Mouse (Mus musculus) intestine, postnatal 0 days (tissue): ENCODE data around the gene Pik3cb. TPM values are rescaled to one million over a fixed set of nuclear protein-coding genes. Genes with fewer than 3 reads are reported as not detected.

Experiments used
- ATAC-seq: fragments of 200-750 bp; cut with Nextera tagmentation; 2 replicates; pipeline ENCODE4 v1.8.0; 2017; ENCODE audit warnings: mild to moderate bottlenecking, moderate TSS enrichment, moderate library complexity
- H3K27ac ChIP-seq: fragments of 300-500 bp; sonication (generic); 2 replicates; pipeline ENCODE4 v1.5.1; 2014; ENCODE audit warnings: mild to moderate bottlenecking, low read depth, low read length, moderate library complexity
- H3K27me3 ChIP-seq: fragments of 300-500 bp; sonication (generic); replicated peaks from 2 replicates; pipeline ENCODE4 v1.6.1; 2014; ENCODE audit warnings: low read length, mixed read lengths; ENCODE audit not compliant: control insufficient read depth, insufficient read depth
- H3K36me3 ChIP-seq: fragments of 300-500 bp; sonication (generic); 2 replicates; pipeline ENCODE4 v1.6.1; 2014; ENCODE audit warnings: mild to moderate bottlenecking, moderate library complexity; ENCODE audit not compliant: control insufficient read depth, insufficient read depth
- H3K4me1 ChIP-seq: fragments of 300-500 bp; sonication (generic); replicated peaks from 2 replicates; pipeline ENCODE4 v1.6.1; 2014; ENCODE audit warnings: antibody characterized with exemption, low read length, mixed read lengths; ENCODE audit not compliant: control insufficient read depth, insufficient read depth
- H3K4me2 ChIP-seq: fragments of 300-500 bp; sonication (generic); replicated peaks from 2 replicates; pipeline ENCODE4 v1.6.1; 2014; ENCODE audit warnings: low read depth, mild to moderate bottlenecking, moderate library complexity
- H3K4me3 ChIP-seq: fragments of 300-500 bp; sonication (generic); 2 replicates; pipeline ENCODE4 v1.5.1; 2014; ENCODE audit warnings: low read depth, low read length
- H3K9ac ChIP-seq: fragments of 300-500 bp; sonication (generic); 2 replicates; pipeline ENCODE4 v1.6.1; 2014; ENCODE audit warnings: mild to moderate bottlenecking, low read depth, low read length
- H3K9me3 ChIP-seq: fragments of 300-500 bp; sonication (generic); 2 replicates; pipeline ENCODE4 v1.6.1; 2016; ENCODE audit warnings: mixed run types; ENCODE audit not compliant: control insufficient read depth
- CTCF ChIP-seq: sonication (generic); IDR thresholded peaks from 2 replicates; pipeline ENCODE4 v1.5.1; 2016; ENCODE audit warnings: low read depth, mild to moderate bottlenecking, control low read depth, antibody characterized with exemption, moderate library complexity
- WGBS: fragments of 180-500 bp; shearing (Covaris S2); extraction: QIAGEN DNeasy Blood & Tissue Kit; methylation state at CpG from one replicate; pipeline ENCODE4 v1.1.7; 2014; 5-methylcytosine and 5-hydroxymethylcytosine counted together
- polyA plus RNA-seq: library from polyadenylated mRNA; unstranded; fragments of >200 nt; fragmentation: Nextera tagmentation; extraction: Ambion mirVana; gene quantifications from 2 replicates; pipeline ENCODE4 v1.2.1, GENCODE M21; 2015

The Pik3cb gene
- polyA plus RNA-seq, 1 experiment from 2014 or later: 1.2 TPM

GRCm38 (mm10) chr9:99081308-99081707, 59.1 kb downstream of the Pik3cb start:
- Histone ChIP-seq H3K4me3 (no peak overlapping the region), H3K27ac (no peak overlapping the region), H3K36me3 (no peaks in the 10 kb centered on the region; the same call in 1 of the 2 replicates), H3K9ac (no peak overlapping the region), H3K4me2 (no peak overlapping the region), H3K27me3 (no peaks in the 10 kb centered on the region), H3K4me1 (no peaks in the 10 kb centered on the region), H3K9me3 (no peaks in the 10 kb centered on the region)
- no peak for ATAC-seq
- TF ChIP-seq CTCF: no peak
- WGBS: 72% methylated on average over 3 of the region's 3 CpGs

- H3K9ac ChIP-seq: no peak overlapping the region
- ATAC-seq: no peak
- H3K36me3 ChIP-seq: no peaks in the 10 kb centered on the region; the same call in 1 of the 2 replicates
- H3K4me3 ChIP-seq: no peak overlapping the region
- no peak overlapping the region for H3K4me2 ChIP-seq
- peak; percentile 40 for TF ChIP-seq CTCF
- 97% methylated on average over 2 of the region's 2 CpGs for WGBS
- no peaks in the 10 kb centered on the region for H3K9me3 ChIP-seq
- no peaks in the 10 kb centered on the region for H3K4me1 ChIP-seq
- no peaks in the 10 kb centered on the region for H3K27me3 ChIP-seq
- H3K27ac ChIP-seq: no peak overlapping the region
Observed at GRCm38 (mm10) chr9:99080657-99081056, 59.8 kb downstream of the Pik3cb start.

- no peak for ATAC-seq
- Histone ChIP-seq H3K27me3 (no peaks in the 10 kb centered on the region), H3K4me3 (no peak overlapping the region), H3K36me3 (0 out of 2 replicates have a peak, but pooled peaks cover 7% of the 10 kb centered on the region), H3K4me2 (no peak overlapping the region), H3K9me3 (no peaks in the 10 kb centered on the region), H3K27ac (no peak overlapping the region), H3K9ac (no peak overlapping the region), H3K4me1 (no peaks in the 10 kb centered on the region)
- WGBS: 67% methylated on average over 2 of the region's 2 CpGs
- no peak for TF ChIP-seq CTCF
Observed at GRCm38 (mm10) chr9:99074462-99074861, 66.0 kb downstream of the Pik3cb start.

GRCm38 (mm10) chr9:99072538-99072937, 67.9 kb downstream of the Pik3cb start:
- Histone ChIP-seq H3K9ac (no peak overlapping the region), H3K4me2 (no peak overlapping the region), H3K4me1 (no peaks in the 10 kb centered on the region), H3K27me3 (no peaks in the 10 kb centered on the region), H3K4me3 (no peak overlapping the region), H3K9me3 (no peaks in the 10 kb centered on the region), H3K27ac (no peak overlapping the region), H3K36me3 (0 out of 2 replicates have a peak, but pooled peaks cover 7% of the 10 kb centered on the region)
- no peak for TF ChIP-seq CTCF
- ATAC-seq: no peak
- 66% methylated on average over 4 of the region's 4 CpGs for WGBS

- TF ChIP-seq CTCF: no peak
- Histone ChIP-seq H3K4me2 (no peak overlapping the region), H3K9ac (no peak overlapping the region), H3K27ac (no peak overlapping the region), H3K4me3 (no peak overlapping the region), H3K36me3 (0 out of 2 replicates have a peak, but pooled peaks cover 4% of the 10 kb centered on the region), H3K4me1 (no peaks in the 10 kb centered on the region), H3K27me3 (no peaks in the 10 kb centered on the region), H3K9me3 (no peaks in the 10 kb centered on the region)
- WGBS: 85% methylated on average over 5 of the region's 5 CpGs
- ATAC-seq: no peak
Observed at GRCm38 (mm10) chr9:99065311-99065710, 75.1 kb downstream of the Pik3cb start.

DNA sequence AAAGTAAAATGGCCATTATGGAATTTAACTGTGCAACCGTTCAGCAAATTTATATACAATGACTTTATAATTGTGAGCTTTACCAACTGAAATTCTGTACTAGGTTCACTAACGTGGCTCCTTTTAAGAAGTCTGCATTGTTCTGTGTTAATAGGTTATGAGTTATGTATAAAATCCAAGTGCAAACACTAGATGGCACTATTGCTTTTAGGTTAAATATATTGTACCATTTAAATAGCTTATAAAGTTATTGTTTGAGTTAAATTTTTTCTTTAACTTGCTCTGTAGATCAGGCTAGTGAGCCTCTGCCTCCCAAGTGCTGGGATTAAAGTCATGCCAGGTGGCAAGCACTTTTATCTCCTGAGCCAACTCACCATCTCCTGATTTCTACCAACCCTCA, 76.2 kb downstream of the Pik3cb start:
- WGBS: 42% methylated on average over 2 of the region's 2 CpGs
- H3K27me3 ChIP-seq: no peaks in the 10 kb centered on the region
- H3K4me3 ChIP-seq: no peak overlapping the region
- no peaks in the 10 kb centered on the region; the same call in 1 of the 2 replicates for H3K36me3 ChIP-seq
- no peaks in the 10 kb centered on the region for H3K4me1 ChIP-seq
- ATAC-seq: no peak
- H3K9me3 ChIP-seq: no peaks in the 10 kb centered on the region
- no peak overlapping the region for H3K27ac ChIP-seq
- no peak overlapping the region for H3K4me2 ChIP-seq
- no peak overlapping the region for H3K9ac ChIP-seq
- TF ChIP-seq CTCF: peak; percentile 53

GRCm38 (mm10) chr9:99062544-99062943, 77.9 kb downstream of the Pik3cb start:
- Histone ChIP-seq H3K9ac (no peak overlapping the region), H3K36me3 (no peaks in the 10 kb centered on the region; the same call in 1 of the 2 replicates), H3K4me1 (no peaks in the 10 kb centered on the region), H3K27me3 (no peaks in the 10 kb centered on the region), H3K9me3 (no peaks in the 10 kb centered on the region), H3K4me3 (no peak overlapping the region), H3K27ac (no peak overlapping the region), H3K4me2 (no peak overlapping the region)
- no peak for ATAC-seq
- TF ChIP-seq CTCF: peak; percentile 95
- 39% methylated on average over 7 of the region's 7 CpGs for WGBS
